Mouse (Mus musculus) embryonic fibroblast, embryonic 13.5 days (primary cell): ENCODE results near the gene Mthfd1. TPM values are rescaled to one million over a fixed set of nuclear protein-coding genes. Genes with fewer than 3 reads are reported as not detected.

Experiments used
- H3K27ac ChIP-seq: 2 replicates; pipeline ENCODE4 v1.5.1; 2012; ENCODE audit warnings: low read length, control low read depth, inconsistent platforms; ENCODE audit not compliant: insufficient read depth
- H3K4me1 ChIP-seq: 2 replicates; pipeline ENCODE4 v1.6.1; 2011; ENCODE audit warnings: low read length; ENCODE audit not compliant: control insufficient read depth, insufficient read depth
- H3K4me3 ChIP-seq: 2 replicates; pipeline ENCODE4 v1.5.1; 2011; ENCODE audit warnings: mild to moderate bottlenecking, control low read depth, low read length; ENCODE audit not compliant: insufficient read depth
- CTCF ChIP-seq: IDR thresholded peaks from 2 replicates; pipeline ENCODE4 v1.5.1; 2011; ENCODE audit warnings: mild to moderate bottlenecking, control low read depth, low read length, moderate library complexity, borderline replicate concordance; ENCODE audit not compliant: insufficient read depth
- POLR2A ChIP-seq: IDR thresholded peaks from 2 replicates; pipeline ENCODE4 v1.6.1; 2011; ENCODE audit warnings: low read depth, mild to moderate bottlenecking, control low read depth, low read length, moderate library complexity
- polyA plus RNA-seq: library from polyadenylated mRNA; stranded (reverse); fragments of >200 nt; gene quantifications from 2 replicates; pipeline ENCODE4 v1.2.4, GENCODE M21; 2011; ENCODE audit warnings: low read depth; ENCODE audit not compliant: missing spikeins, insufficient read length

The Mthfd1 gene
- polyA plus RNA-seq, 1 experiment = 30.9 TPM

GRCm38 (mm10) chr12:76310007-76310406 lies 54.9 kb downstream of the Mthfd1 start:
- H3K4me1 ChIP-seq = peaks cover 5% of the 10 kb centered on the region; the same call in 1 of the 2 replicates
- no peak overlapping the region for H3K4me3 ChIP-seq
- TF ChIP-seq CTCF (no peak), POLR2A (no peak)
- no peak overlapping the region for H3K27ac ChIP-seq

- TF ChIP-seq CTCF (no peak), POLR2A (no peak)
- Histone ChIP-seq H3K4me3 (no peak overlapping the region), H3K27ac (no peak overlapping the region), H3K4me1 (peaks cover 5% of the 10 kb centered on the region; the same call in 1 of the 2 replicates)
Observed at GRCm38 (mm10) chr12:76310633-76311032, 55.5 kb downstream of the Mthfd1 start.

GRCm38 (mm10) chr12:76311227-76311626 lies 56.1 kb downstream of the Mthfd1 start:
- peaks cover 5% of the 10 kb centered on the region; the same call in 1 of the 2 replicates for H3K4me1 ChIP-seq
- no peak overlapping the region for H3K4me3 ChIP-seq
- no peak overlapping the region for H3K27ac ChIP-seq
- no peak for TF ChIP-seq CTCF
- no peak for TF ChIP-seq POLR2A

GRCm38 (mm10) chr12:76311951-76312350 lies 56.9 kb downstream of the Mthfd1 start:
- no peak for TF ChIP-seq POLR2A
- TF ChIP-seq CTCF = no peak
- Histone ChIP-seq H3K27ac (no peak overlapping the region), H3K4me3 (no peak overlapping the region), H3K4me1 (peaks cover 2% of the 10 kb centered on the region; the same call in 1 of the 2 replicates)

- Histone ChIP-seq H3K4me3 (no peak overlapping the region), H3K4me1 (peaks cover 6% of the 10 kb centered on the region; the same call in 1 of the 2 replicates), H3K27ac (peak overlapping the region; percentile 49; the same call in 1 of the 2 replicates)
- TF ChIP-seq CTCF (no peak), POLR2A (no peak)
Observed at GRCm38 (mm10) chr12:76318282-76319212, 63.4 kb downstream of the Mthfd1 start.

- peak within 1 kb of the TSS; percentile 43 for H3K4me3 ChIP-seq
- TF ChIP-seq CTCF (no peak), POLR2A (no peak)
- H3K27ac ChIP-seq = no peak within 1 kb of the TSS
- no peaks in the 10 kb centered on the region for H3K4me1 ChIP-seq
Observed at GRCm38 (mm10) chr12:76324679-76325431, 69.8 kb downstream of the Mthfd1 start, which contains the start of gene Akap5. Akap5 (plus strand) TSS chr12:76324891.

- no peak overlapping the region for H3K27ac ChIP-seq
- no peak overlapping the region for H3K4me3 ChIP-seq
- TF ChIP-seq POLR2A (no peak), CTCF (no peak)
- H3K4me1 ChIP-seq = no peaks in the 10 kb centered on the region
Observed at GRCm38 (mm10) chr12:76326437-76327220, 71.5 kb downstream of the Mthfd1 start.

GRCm38 (mm10) chr12:76328567-76329354 lies 73.7 kb downstream of the Mthfd1 start:
- Histone ChIP-seq H3K4me1 (no peaks in the 10 kb centered on the region), H3K27ac (no peak overlapping the region), H3K4me3 (no peak overlapping the region)
- no peak for TF ChIP-seq POLR2A
- TF ChIP-seq CTCF = no peak
